Mouse (Mus musculus): ENCODE measurements around the gene Fbxo7.

DNA sequence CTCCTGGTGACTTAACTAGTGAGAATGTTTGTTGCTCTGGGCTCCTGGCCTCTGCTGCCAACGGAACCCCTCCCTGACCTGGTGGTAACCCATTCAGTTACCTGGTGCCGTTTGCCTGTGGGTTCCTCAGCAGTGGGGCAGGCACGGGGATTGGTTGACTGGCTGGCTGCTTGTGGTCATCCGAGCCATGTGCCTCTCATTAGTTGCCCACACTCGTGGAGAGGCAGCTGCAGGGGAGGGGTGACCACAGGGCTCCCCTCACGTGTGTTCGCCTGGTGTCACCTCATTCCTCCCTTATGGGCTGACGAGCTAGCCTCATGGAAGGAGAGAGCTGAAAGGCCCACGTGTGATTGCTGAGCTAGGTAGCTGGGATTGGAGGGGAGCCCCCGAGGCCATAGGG, 46.1 kb downstream of the Fbxo7 start:
- no peak for TF ChIP-seq EP300 (IDR thresholded peaks at IDR 0.05; ENCODE audit: low read depth)
- TF ChIP-seq CTCF (IDR thresholded peaks at IDR 0.05; ENCODE audit: low read depth): no peak
